Mouse (Mus musculus) liver, embryonic 14.5 days (tissue): ENCODE data around the gene Txlna.

Source experiments
- CTCF ChIP-seq: IDR thresholded peaks from 2 replicates; pipeline ENCODE4 v1.5.1; 2016; ENCODE audit warnings: antibody characterized with exemption, low read depth, control low read depth
- EP300 ChIP-seq: IDR thresholded peaks from 2 replicates; pipeline ENCODE4 v1.6.1; 2016; ENCODE audit warnings: antibody characterized with exemption, low read depth

GRCm38 (mm10) chr4:129620419-129621282 lies 20.2 kb downstream of the Txlna start:
- TF ChIP-seq CTCF (no peak), EP300 (no peak)
